Mouse (Mus musculus) stomach, embryonic 14.5 days (tissue): ENCODE data around the gene Krt83. TPM values are rescaled to one million over a fixed set of nuclear protein-coding genes. Genes with fewer than 3 reads are reported as not detected.

Source experiments
- ATAC-seq: fragments of 200-750 bp; cut with Nextera tagmentation; 2 replicates; pipeline ENCODE4 v1.8.0; 2017; ENCODE audit warnings: low read depth, moderate TSS enrichment; ENCODE audit not compliant: insufficient number of reproducible peaks, insufficient read depth, low FRiP score
- H3K27ac ChIP-seq: fragments of 300-500 bp; sonication (generic); 2 replicates; pipeline ENCODE4 v1.5.1; 2014; ENCODE audit warnings: mild to moderate bottlenecking, low read length, moderate library complexity, mixed read lengths
- H3K27me3 ChIP-seq: fragments of 300-500 bp; sonication (generic); 2 replicates; pipeline ENCODE4 v1.6.1; 2014; ENCODE audit warnings: low read length, control low read depth, mixed read lengths; ENCODE audit not compliant: control insufficient read depth, insufficient read depth
- H3K36me3 ChIP-seq: fragments of 300-500 bp; sonication (generic); 2 replicates; pipeline ENCODE4 v1.6.1; 2014; ENCODE audit warnings: mild to moderate bottlenecking, control low read depth, low read length, moderate library complexity, mixed read lengths; ENCODE audit not compliant: control insufficient read depth, insufficient read depth
- H3K4me1 ChIP-seq: fragments of 300-500 bp; sonication (generic); 2 replicates; pipeline ENCODE4 v1.6.1; 2014; ENCODE audit warnings: low read length, control low read depth, mixed read lengths; ENCODE audit not compliant: control insufficient read depth, insufficient read depth
- H3K4me2 ChIP-seq: fragments of 300-500 bp; sonication (generic); replicated peaks from 2 replicates; pipeline ENCODE4 v1.6.1; 2014; ENCODE audit warnings: low read depth, low read length, control low read depth
- H3K4me3 ChIP-seq: fragments of 300-500 bp; sonication (generic); 2 replicates; pipeline ENCODE4 v1.5.1; 2014; ENCODE audit warnings: low read depth, low read length, control low read depth
- H3K9ac ChIP-seq: fragments of 300-500 bp; sonication (generic); replicated peaks from 2 replicates; pipeline ENCODE4 v1.6.1; 2014; ENCODE audit warnings: low read depth, mild to moderate bottlenecking, control low read depth, low read length, moderate library complexity, mixed read lengths
- H3K9me3 ChIP-seq: fragments of 300-500 bp; sonication (generic); 2 replicates; pipeline ENCODE4 v1.6.1; 2016; ENCODE audit warnings: low read depth, low read length, control low read depth; ENCODE audit not compliant: control insufficient read depth
- WGBS: fragments of 180-500 bp; shearing (Covaris S2); extraction: QIAGEN DNeasy Blood & Tissue Kit; methylation state at CpG from one replicate; pipeline ENCODE4 v1.1.7; 2014; 5-methylcytosine and 5-hydroxymethylcytosine counted together
- polyA plus RNA-seq: library from polyadenylated mRNA; unstranded; fragments of >200 nt; fragmentation: Nextera tagmentation; extraction: Ambion mirVana; gene quantifications from 2 replicates; pipeline ENCODE4 v1.2.1, GENCODE M21; 2014

Gene Krt83
- polyA plus RNA-seq, 1 experiment from 2014 or later, result not detected

DNA sequence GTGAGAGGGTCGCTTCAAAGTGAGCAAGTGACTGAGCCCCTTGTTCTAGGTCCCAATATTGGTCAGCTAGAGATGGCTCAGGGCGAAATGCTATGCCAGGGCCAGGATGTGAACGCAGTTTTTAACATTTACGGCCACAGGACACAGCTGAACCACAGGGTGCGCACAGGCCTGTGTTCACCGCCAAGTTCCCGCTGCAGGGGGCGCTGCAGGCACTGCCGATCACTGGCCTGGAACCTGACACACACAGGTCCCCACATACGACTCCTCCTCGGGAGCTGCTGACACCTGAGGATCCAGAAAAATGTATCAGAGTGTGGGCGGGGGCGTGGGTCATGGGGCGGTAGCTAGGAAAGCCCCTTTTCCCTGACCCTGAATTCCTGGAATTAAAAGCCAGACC, 32.0 kb downstream of the Krt83 start:
- no peak overlapping the region for H3K4me3 ChIP-seq
- H3K36me3 ChIP-seq, result no peaks in the 10 kb centered on the region
- no peak for ATAC-seq
- H3K4me1 ChIP-seq, result no peaks in the 10 kb centered on the region
- no peaks in the 10 kb centered on the region for H3K9me3 ChIP-seq
- no peak overlapping the region for H3K4me2 ChIP-seq
- no peak overlapping the region for H3K9ac ChIP-seq
- no peak overlapping the region for H3K27ac ChIP-seq
- WGBS, result 67% methylated on average over 14 of the region's 14 CpGs
- no peaks in the 10 kb centered on the region for H3K27me3 ChIP-seq

DNA sequence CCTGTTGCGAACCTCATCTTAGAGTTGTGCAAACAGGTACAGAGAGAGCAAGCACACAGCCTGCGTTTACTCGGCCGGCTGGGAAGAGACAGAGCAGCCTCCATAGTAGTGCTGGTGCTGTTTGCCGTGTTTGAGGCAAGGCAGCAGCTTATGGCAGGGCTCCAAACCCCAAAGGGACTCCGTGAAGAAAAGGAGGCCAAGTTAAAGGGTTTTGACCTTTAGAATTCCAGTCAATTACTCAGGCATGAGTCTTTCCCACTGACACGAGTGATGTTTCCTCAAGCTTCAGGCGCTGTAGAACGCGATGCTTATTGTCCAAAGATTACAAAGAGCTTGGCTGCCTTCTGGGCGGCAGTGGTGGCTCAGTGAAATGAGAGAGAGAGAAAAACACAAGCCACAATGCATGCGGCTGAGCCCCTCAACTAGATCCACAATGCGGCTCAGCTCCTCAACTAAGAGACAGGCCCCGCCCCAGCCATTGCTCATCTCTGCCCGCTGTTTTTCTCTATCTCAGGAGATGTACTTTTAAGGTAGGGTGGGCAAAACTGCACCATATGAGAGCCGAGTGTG, 32.9 kb downstream of the Krt83 start:
- 55% methylated on average over 16 of the region's 16 CpGs for WGBS
- no peak overlapping the region for H3K27ac ChIP-seq
- H3K4me3 ChIP-seq, result no peak overlapping the region
- no peak for ATAC-seq
- no peak overlapping the region for H3K4me2 ChIP-seq
- H3K9me3 ChIP-seq, result no peaks in the 10 kb centered on the region
- no peaks in the 10 kb centered on the region for H3K27me3 ChIP-seq
- H3K9ac ChIP-seq, result no peak overlapping the region
- H3K36me3 ChIP-seq, result no peaks in the 10 kb centered on the region
- H3K4me1 ChIP-seq, result no peaks in the 10 kb centered on the region

DNA sequence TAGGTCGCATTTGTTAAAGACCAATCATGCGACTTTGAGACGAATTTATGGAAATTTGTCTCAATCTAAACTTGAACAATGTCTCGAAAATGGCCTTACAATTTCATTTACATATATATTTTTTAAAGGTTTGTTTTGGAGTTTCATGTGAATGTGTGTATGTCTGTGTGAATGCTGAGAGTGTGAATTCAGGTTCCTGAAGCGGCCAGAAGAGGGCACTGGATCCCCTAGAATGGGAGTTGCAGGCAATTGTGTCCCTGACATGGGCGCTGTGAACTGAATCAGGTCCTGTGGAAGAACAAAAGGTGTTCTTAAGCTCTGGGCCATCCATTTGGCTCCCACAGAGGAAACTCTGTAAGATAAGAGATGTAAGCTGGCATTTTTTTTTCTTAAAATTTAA, 35.4 kb downstream of the Krt83 start:
- WGBS, result 90% methylated on average over 6 of the region's 6 CpGs
- no peaks in the 10 kb centered on the region for H3K36me3 ChIP-seq
- no peak for ATAC-seq
- H3K4me2 ChIP-seq, result no peak overlapping the region
- no peak overlapping the region for H3K27ac ChIP-seq
- H3K9ac ChIP-seq, result no peak overlapping the region
- H3K4me1 ChIP-seq, result no peaks in the 10 kb centered on the region
- no peaks in the 10 kb centered on the region for H3K9me3 ChIP-seq
- H3K4me3 ChIP-seq, result no peak overlapping the region
- no peaks in the 10 kb centered on the region for H3K27me3 ChIP-seq

DNA sequence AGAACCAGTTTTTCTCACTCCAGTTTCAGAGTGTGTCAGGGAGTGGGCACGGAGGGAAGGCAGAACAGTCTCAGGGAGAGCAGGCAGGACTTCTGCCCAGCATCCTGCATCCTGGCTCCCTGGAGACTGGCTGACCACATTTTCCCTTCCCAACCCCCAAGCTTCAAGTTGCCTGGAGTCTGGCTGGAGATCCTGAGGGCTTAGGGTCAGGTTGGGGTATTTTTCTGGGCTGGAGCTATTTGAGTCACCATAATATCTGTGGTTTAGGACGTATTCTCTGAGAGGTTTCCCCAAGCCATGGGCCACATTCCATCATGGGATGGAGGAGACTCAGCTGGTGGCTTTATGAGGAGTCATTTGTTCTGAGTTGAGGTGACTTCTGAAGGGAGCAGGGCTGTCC, 36.0 kb downstream of the Krt83 start:
- no peaks in the 10 kb centered on the region for H3K4me1 ChIP-seq
- WGBS, result 85% methylated on average over 2 of the region's 2 CpGs
- no peaks in the 10 kb centered on the region for H3K36me3 ChIP-seq
- ATAC-seq, result no peak
- no peak overlapping the region for H3K4me3 ChIP-seq
- H3K9ac ChIP-seq, result no peak overlapping the region
- no peaks in the 10 kb centered on the region for H3K27me3 ChIP-seq
- no peak overlapping the region for H3K4me2 ChIP-seq
- no peak overlapping the region for H3K27ac ChIP-seq
- no peaks in the 10 kb centered on the region for H3K9me3 ChIP-seq

DNA sequence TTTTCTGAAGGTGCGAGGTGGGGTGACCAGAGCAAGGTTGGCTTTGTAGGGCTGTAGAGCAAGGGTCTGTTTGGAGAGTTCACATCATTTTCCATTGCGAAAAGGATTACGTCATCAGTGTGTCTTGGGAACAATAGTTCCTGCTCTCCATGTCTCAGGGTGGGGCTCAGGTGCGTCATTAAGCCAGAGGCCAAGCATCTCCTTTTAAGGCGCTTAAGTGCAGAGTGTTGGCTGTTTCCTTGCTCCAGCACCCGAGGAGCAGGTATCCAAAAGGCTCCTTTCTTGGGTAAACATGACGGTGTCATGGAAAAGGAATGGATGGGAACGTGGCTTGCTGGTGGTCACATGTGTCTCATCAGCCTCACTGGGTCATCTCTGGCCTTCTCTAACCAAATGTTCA, 36.5 kb downstream of the Krt83 start:
- no peak overlapping the region for H3K4me3 ChIP-seq
- no peak for ATAC-seq
- 76% methylated on average over 8 of the region's 8 CpGs for WGBS

DNA sequence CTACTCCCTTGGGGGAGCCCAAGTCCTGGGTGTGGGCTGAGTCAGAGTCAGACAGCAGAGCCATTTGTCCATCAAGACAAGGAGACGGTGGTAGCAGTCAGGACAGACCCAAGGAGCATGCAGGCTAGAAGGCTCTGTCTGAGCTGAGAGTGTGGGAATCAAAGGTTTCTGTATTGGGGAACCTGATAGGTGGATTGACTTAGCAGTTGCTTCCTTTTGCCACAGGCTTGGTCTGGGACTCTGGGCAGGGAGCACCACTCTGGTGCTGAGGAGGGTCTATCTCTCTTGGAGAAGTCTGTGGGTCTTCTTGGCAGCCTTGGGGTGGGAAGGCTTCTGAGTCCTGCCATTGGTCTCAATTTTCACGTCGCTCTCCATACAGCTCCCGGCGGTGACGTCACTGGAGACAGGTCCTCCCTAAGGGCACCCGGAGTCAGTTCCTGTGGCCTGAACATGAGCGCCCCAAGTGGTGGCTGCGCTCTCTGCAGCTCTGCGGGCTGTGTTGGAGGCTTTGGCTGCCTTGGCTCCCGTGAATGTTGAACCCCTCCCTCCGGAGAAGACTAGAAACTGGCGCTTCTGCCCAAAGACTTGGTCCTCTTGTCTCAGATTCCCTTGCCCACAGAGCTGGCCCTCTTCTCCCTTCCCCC, 38.1 kb downstream of the Krt83 start:
- Histone ChIP-seq H3K27me3 (no peaks in the 10 kb centered on the region), H3K4me1 (no peaks in the 10 kb centered on the region), H3K4me2 (no peak overlapping the region), H3K9me3 (no peaks in the 10 kb centered on the region), H3K4me3 (no peak overlapping the region), H3K36me3 (no peaks in the 10 kb centered on the region), H3K9ac (no peak overlapping the region), H3K27ac (no peak overlapping the region)
- 3% methylated on average over 13 of the region's 13 CpGs for WGBS
- ATAC-seq, result peak; percentile 71; the same call in 1 of the 2 replicates

More for the DNA sequence above, 36.5 kb downstream of the Krt83 start:
- no peaks in the 10 kb centered on the region for H3K4me1 ChIP-seq
- no peaks in the 10 kb centered on the region for H3K27me3 ChIP-seq
- no peaks in the 10 kb centered on the region for H3K9me3 ChIP-seq
- no peak overlapping the region for H3K27ac ChIP-seq
- no peak overlapping the region for H3K4me2 ChIP-seq
- no peaks in the 10 kb centered on the region for H3K36me3 ChIP-seq
- H3K9ac ChIP-seq, result no peak overlapping the region

DNA sequence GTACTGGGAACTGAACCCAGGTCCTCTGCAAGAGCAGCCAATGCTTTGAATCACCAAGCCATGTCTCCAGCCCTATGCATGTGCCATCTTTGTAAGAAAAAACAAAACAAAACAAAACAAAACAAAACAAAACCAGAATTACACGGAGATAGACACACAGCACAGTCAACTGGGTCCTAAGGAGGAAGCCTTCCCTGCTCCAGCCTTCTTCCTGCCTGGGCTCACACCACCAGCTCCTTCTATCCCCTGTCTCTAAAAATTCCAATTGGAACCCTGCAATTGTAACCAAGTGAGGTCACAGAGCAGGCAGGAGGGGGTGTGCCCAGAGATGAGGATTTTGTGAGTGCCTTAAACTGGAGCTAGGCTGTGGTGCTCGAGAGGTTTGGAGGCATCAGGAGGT, 43.9 kb downstream of the Krt83 start, which contains the start of gene Krt88:
TSS of gene Krt88 (plus strand) at position 301 of the 400 bp plus-strand sequence.
- WGBS, result 77% methylated on average over 2 of the region's 2 CpGs
- Histone ChIP-seq H3K9ac (no peak within 1 kb of the TSS), H3K27me3 (no peaks in the 10 kb centered on the region), H3K9me3 (no peaks in the 10 kb centered on the region), H3K36me3 (no peaks in the 10 kb centered on the region), H3K27ac (no peak within 1 kb of the TSS), H3K4me2 (no peak within 1 kb of the TSS), H3K4me1 (no peaks in the 10 kb centered on the region), H3K4me3 (no peak within 1 kb of the TSS)
- no peak for ATAC-seq

DNA sequence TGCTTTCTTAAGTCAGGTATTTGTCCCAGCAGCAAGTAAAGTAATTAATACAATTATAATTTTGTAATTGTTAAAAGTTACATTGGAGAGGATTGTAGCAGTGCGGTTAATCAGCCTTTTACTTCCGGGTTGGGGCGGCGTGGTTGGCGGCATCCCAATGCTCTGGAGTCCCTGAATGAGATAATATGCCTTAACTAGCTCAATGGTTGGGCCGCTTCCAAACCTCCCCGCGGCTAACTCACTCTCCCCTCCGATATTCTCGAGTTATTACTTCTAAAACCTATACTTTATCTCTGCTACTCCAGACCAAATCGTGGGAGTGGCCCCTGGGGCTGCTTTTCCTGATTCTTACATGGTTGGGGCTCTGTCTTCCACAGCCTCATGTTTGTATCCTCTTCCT, 44.7 kb downstream of the Krt83 start:
- ATAC-seq, result no peak
- Histone ChIP-seq H3K36me3 (no peaks in the 10 kb centered on the region), H3K9ac (no peak overlapping the region), H3K4me2 (no peak overlapping the region), H3K9me3 (no peaks in the 10 kb centered on the region), H3K4me3 (no peak overlapping the region), H3K27ac (no peak overlapping the region), H3K27me3 (no peaks in the 10 kb centered on the region), H3K4me1 (no peaks in the 10 kb centered on the region)
- WGBS, result 77% methylated on average over 11 of the region's 11 CpGs

DNA sequence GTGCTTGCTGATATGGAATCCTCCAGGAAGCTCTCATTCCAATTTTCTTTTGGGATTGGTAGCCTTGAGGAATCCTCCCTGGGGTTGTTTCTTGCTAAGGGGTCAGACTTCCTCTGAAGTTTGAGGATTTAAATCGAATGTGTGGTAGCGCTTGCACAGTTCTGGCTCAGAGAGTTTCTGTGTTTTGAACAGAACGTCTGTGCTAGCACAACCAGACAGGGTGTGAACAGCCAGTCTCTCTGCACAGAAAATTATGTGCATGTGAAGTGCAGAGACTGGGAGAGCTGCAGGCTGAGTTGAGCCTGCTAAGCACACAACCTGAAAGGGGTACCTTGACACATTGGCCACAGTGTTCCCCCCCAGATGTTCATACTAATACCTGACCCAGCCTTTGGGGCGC, 50.5 kb downstream of the Krt83 start:
- no peak for ATAC-seq
- H3K9ac ChIP-seq, result no peak overlapping the region
- H3K27me3 ChIP-seq, result peaks cover 16% of the 10 kb centered on the region; the same call in 1 of the 2 replicates
- H3K9me3 ChIP-seq, result no peaks in the 10 kb centered on the region
- H3K4me1 ChIP-seq, result peaks cover 6% of the 10 kb centered on the region
- no peak overlapping the region for H3K4me3 ChIP-seq
- 72% methylated on average over 4 of the region's 4 CpGs for WGBS
- no peak overlapping the region for H3K4me2 ChIP-seq
- H3K27ac ChIP-seq, result no peak overlapping the region
- no peaks in the 10 kb centered on the region for H3K36me3 ChIP-seq
